Mouse (Mus musculus) ovary, postnatal 10 days (tissue): Measurements from ENCODE around the gene Lif.

Experiments used
- DNase-seq: peaks from one replicate; pipeline ENCODE4 v3.0.0; 2022; ENCODE audit warnings: low spot score

Gene Lif

DNA sequence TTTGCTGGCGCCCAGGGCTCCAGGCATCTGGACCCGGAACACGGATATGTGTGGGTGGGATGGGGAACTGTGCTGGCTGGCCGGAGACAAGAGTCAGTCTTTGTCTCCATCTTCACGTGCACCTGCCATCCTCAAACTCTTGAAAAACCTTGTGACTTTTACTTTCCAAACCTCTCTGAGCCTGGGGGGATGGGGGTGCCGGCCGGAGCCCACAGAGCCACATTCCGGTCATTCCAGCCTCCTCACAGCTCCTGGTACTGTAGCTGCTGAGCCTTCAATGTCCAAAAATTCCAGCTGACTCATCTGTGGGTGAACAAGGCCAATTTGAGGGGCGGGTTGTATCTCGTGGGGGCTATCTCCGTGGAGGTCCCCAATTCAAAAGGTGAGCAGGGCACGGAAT is 41.8 kb downstream of the Lif start:
- no peak for DNase-seq

DNA sequence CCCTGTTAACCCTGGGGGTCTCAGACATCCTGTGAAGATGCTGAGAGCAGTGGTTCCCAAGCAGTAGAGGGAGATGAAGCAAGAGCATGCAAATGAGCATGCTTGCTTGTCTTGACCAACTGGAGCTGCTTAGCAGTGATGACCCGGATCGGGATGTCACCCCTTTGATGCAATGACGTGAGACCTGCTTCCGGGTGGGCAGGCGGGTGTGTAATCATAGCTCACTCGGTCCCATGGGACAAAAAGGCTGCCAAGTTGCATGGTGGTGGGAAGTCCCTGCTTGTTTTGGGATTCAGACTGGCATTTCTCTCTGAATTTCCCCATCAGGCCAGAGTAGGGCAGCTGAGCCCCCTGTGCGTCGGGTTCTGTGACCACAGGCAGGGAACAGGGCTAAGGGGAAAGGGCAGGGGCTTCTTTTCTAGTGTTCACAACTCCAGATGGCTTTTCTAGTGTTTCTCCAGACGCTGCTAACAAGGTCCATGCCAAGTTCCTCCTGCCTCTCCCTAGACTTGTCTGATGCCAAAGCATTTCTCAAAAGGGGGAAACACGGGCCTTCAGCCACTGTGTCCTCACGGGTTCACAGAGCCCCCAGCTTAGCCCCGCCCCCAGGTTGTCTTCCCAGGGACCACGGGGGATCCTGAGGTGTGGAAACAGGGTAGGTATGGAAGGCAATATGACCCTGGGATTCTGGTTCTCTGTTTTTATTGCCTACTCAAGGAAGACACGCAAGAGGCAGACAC is 42.5 kb downstream of the Lif start:
- DNase-seq = no peak

DNA sequence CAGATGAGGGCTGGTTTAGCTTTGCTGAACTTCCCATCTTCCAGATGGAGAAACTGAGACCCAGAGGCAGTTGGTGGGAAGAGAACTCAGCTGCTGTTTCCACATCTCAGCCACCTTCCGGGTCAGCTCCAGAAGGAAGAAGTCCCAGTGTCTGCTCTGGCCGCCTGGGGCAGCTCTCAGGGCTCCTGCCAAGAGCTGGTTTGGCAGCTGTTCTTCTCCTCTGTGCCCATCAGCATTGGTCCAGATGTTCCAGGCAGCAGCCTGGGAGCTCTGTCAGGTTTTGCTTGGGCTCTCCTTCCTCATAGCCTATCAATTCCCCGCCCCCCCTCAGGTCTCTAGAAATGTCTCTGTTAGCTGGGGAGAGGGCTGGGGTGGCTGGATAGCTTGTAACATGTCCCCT is 43.3 kb downstream of the Lif start:
- DNase-seq = no peak

DNA sequence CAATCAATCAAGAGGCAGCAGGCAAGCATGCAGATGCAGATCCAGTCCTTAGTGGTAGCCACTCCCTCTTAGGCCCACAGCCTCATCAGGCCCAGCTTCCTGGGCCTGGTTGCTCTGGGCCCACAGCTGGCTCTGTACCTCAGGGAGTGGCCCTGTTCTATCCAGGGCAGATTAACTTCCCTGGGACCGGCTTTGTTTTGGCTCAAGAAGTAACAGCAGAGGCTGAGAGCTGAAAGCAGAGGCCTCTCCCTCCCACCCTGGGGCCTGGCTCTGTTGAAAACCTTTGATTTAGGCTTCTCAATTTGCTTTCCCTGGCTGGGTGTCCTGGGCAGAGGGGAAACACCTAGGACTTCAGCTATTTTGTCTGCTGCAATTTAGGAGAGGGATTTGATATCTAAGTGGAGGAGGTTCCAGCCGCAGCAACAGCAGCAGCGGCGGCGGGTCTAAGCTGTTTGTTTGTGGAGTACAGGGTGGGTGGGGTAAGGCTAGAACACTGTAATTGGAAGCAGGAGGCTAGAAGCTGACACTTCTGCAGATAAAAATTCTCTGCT is 45.1 kb downstream of the Lif start:
- no peak for DNase-seq

- no peak for DNase-seq
These were observed 45.7 kb downstream of the Lif start for GRCm38 (mm10) chr11:4303033-4303432.

DNA sequence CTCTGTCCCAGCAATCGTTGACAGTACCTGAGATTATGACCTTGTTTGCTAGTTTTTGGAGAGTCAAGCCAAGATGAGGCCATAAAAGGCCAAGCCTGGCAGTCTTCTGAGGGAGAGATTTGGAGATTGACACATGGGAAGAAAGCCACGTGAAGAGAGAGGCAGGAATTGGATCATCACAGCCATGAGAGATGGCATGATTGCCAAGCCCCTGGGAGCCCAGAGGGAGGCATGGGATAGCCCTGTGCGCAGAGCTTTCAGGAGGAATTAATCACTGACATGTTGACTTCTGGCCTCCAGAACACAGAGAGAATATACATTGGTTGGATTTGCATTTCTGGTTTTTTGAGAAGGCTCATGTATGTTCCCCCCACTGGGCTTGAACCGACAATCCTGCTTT is 46.8 kb downstream of the Lif start:
- DNase-seq = no peak

- DNase-seq = no peak
These were observed 47.7 kb downstream of the Lif start for GRCm38 (mm10) chr11:4305090-4305489.

DNA sequence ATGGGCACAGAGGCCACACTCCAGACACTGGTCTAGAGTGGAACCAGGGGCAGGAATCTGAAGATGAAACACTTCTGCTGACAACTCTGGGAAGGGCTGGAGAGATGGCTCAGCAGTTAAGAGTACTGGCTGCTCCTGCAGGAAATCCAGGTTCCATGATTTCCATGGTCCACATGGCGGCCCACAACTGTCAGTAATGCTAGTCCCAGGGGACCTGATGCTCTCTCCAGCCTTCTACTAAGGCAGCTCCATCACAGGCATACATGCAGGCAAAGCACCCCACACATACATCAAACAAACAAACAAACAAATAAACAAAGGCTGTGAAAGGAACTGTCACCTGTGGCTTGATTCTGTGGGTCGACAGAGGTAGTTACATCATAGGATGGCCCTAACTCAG is 48.7 kb downstream of the Lif start:
- no peak for DNase-seq

GRCm38 (mm10) chr11:4308060-4308513 is 50.7 kb downstream of the Lif start:
- DNase-seq = no peak

GRCm38 (mm10) chr11:4308514-4309450 is 51.4 kb downstream of the Lif start:
- DNase-seq = no peak

DNA sequence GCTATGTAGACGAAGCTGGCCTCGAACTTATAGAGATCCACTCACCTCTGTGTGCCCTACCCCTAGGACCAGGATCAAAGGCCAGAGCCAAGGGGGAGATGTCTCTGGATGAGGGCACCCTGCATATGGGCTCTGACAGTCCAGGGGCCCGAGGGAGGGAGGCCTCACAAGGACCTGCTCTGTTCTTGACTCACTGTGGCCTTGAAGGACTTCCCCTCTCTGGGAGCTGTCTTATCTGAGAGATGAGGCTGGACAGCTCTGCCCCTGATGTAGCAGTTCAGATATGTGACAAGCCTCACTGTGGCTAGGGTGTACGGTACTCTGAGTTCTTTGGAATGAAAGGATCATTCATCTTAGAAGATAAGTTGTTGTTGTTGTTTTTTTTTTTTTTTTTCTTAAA is 52.3 kb downstream of the Lif start:
- no peak for DNase-seq

DNA sequence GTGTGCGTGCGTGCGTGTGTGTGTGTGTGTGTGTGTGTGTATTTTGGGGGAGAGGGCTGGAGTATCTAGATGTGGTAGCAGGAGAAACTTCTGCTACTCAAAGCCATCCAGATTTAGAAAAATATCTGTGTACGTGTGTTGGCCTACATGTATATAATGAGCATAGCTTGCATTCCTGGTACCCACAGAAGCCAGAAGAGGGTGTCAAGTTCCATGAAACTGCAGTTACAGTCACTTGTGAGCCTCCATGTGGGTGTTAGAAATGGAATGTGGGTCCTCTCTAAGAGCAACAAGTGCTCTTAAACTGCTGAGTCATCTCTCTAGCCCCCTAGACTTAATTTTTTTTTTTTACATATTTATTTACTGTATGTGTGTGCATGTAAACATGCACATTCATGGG is 53.0 kb downstream of the Lif start:
- no peak for DNase-seq

DNA sequence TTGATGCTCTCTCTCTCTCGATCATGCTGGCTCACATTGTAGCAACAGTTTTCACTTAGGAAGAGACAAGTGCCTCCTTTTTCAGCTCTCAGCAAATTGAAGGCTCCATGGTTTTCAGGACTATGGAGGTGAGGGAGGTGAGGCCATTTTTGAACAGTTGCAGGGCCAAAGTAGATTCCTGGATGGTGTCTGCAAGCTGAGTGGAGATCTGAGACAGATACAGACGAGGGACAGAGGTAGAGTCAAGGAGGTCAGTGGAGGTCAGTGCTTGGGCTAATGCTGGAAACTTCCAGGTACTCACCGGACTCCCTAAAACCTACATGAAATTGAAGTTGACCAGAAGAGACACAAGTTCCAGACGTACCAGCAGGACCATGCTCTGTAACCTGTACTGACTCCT is 54.8 kb downstream of the Lif start:
- no peak for DNase-seq

GRCm38 (mm10) chr11:4317287-4317686 is 59.9 kb downstream of the Lif start:
- DNase-seq = no peak

DNA sequence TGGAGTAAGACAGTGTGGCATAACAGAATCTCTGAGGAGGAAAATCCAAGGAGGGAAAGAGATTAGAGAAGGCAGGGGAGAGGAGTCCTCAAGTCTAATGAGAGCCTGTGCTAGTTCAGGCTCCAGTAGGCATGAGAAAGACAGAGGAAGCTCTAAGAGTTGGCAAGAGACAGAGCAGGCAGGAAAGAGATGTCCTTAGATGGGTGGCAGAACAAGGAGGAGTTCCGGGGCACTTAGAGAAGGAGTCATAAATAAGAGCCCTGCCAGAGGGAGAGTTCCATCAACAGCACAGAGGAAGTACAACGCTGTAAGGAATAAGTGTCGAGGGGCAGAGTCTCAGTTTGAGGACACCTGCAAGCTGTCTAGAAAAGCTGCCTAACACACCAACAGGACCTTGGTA is 60.7 kb downstream of the Lif start:
- no peak for DNase-seq

GRCm38 (mm10) chr11:4319212-4319955 is 62.0 kb downstream of the Lif start:
- no peak for DNase-seq

DNA sequence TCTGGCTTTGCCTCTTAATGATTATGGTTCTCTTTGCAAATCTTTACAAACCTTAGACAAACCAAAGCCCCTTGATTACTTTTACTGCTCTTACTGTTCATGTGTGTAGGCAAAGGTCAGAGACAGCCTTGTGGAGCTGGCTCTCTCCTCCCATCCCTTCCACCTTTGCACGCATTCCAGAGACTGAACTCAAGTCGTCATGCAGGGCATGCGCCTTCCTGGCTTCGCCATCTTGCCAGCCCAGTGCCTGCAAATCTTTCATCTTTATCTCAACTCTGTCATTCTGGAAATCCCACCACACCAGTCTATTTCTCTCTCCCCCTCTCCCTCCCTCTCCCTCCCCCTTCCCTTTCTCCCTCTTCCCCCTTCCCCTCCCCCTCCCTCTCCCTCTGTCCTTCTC is 63.5 kb downstream of the Lif start:
- no peak for DNase-seq
